Mouse (Mus musculus) CD4-positive naive resting alpha-beta T cell, adult 76 days (primary cell): Measurements from ENCODE around the gene Gm15013. TPM values are rescaled to one million over a fixed set of nuclear protein-coding genes. Genes with fewer than 3 reads are reported as not detected.

Experiments used
- total RNA-seq: library from RNA; stranded (reverse); gene quantifications from one replicate; pipeline ENCODE4 v1.2.4, GENCODE M21; 2023

Gene Gm15013
- not detected for total RNA-seq

DNA sequence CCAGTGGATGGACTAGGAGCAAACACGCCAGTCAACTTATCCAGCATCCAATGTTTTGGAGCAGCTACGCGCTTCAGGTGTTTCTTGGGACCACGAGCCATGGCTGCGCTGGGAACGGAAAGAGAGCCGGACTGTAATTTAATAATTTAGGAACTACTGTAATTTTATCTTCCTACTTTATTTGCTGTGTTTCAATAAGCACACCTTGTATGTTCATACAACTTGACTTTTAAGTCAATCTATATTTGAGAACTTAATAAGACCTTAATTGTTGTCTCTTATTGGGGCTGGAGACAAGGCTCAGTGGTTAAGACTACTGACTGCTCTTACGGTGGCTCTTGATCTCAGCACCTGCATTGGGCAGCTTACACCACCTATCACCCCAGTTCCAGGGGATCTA lies at the start of gene Gm15013:
Gene Gm15013, minus strand, starts transcription at position 101 of the 400 bp plus-strand sequence.

DNA sequence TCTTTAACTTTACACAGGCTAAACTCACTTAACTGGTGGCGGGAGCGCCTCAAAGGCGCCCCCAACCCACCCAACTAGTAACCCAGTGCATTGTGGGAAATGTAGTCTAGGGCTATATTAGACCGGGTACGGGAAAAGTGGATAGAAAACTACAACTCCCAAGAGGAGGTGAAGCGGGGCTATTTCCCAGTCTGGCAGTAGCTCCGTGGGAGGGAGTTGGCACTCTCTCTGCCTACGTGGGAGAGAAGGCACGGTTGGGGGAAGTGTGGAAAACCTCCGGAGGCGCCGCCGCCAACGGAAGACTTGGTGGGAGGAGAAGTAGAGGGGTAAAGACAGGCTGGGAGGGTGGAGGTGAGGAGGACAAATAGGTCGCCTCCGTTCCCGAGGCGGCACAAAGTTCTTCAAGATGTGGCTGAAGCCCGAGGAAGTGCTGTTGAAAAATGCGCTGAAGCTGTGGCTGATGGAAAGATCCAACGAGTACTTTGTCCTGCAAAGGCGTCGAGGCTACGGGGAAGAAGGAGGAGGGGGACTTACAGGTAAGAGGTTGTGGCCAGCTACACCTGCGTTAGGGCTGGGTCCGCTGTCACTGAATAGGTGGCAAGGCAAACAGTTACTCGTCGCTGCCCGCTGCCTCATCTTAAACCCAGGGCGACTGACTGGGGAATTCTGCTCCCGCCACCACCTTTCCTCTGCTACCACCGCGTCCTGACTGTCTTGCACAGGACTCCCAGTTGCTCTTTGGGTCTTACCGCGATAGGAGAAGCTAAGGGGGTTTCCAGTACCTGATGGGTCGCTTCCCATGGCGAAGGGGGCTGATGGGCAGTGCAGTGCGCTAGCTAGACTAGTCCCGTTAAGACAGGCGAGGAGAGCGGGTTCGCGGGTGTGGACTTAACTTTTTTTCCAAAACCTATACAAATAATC lies 29.2 kb downstream of the Gm15013 start, which contains the start of gene Tbc1d8b:
Gene Tbc1d8b, plus strand, starts transcription at position 222 of the 921 bp plus-strand sequence.

Other genes with a start within 250 kb of the Gm15013 start
- not detected for gene D330045A20Rik, start 234.1 kb downstream of the Gm15013 start, total RNA-seq
- gene Rnf128, start 151.2 kb downstream of the Gm15013 start, total RNA-seq, result 0.53 TPM
- gene Tbc1d8b, start 29.5 kb downstream of the Gm15013 start, total RNA-seq, result 9.6 TPM
- not detected for gene Ripply1, start 67.9 kb upstream of the Gm15013 start, total RNA-seq
- not detected for gene Cldn2, start 86.3 kb upstream of the Gm15013 start, total RNA-seq
- gene Morc4, start 157.2 kb upstream of the Gm15013 start, total RNA-seq, result not detected